Mouse (Mus musculus): ENCODE measurements around the gene Ybx2. TPM values are rescaled to one million over a fixed set of nuclear protein-coding genes. Genes with fewer than 3 reads are reported as not detected.

The Ybx2 gene
- total and polyA plus RNA-seq, 3 experiments: 16.7 to 64.2 (median 22.6) TPM

GRCm38 (mm10) chr11:69974907-69975306 lies 39.3 kb downstream of the Ybx2 start:
- Histone ChIP-seq H3K27ac (no peak overlapping the region), H3K79me2 (replicated peaks; ENCODE audit: control insufficient read depth, insufficient read depth, low read length) (no peaks in the 10 kb centered on the region), H3K4me1 (ENCODE audit: control insufficient read depth, insufficient read depth, low read length) (no peaks in the 10 kb centered on the region; the same call in 1 of the 2 replicates), H3K36me3 (ENCODE audit: control insufficient read depth, insufficient read depth, low read length) (peaks cover 3% of the 10 kb centered on the region), H3K4me3 (no peak overlapping the region), H3K27me3 (ENCODE audit: control insufficient read depth, insufficient read depth, low read length) (no peaks in the 10 kb centered on the region), H3K9ac (ENCODE audit: low read depth, low read length) (no peak overlapping the region)
- no peak for TF ChIP-seq EP300 (IDR thresholded peaks at IDR 0.05; ENCODE audit: insufficient read depth, low read depth, low read length)
- no peak for TF ChIP-seq CTCF (IDR thresholded peaks at IDR 0.05)
- no peak for TF ChIP-seq POLR2A (IDR thresholded peaks at IDR 0.05; ENCODE audit: insufficient read depth, low read depth, low read length)
- WGBS: 97% methylated on average over 2 of the region's 2 CpGs
- no peak for DNase-seq
- intact Hi-C loops (cut with DNase I): no loop called here

GRCm38 (mm10) chr11:69976271-69976670 lies 40.7 kb downstream of the Ybx2 start:
- H3K36me3 ChIP-seq (ENCODE audit: control insufficient read depth, insufficient read depth, low read length): peaks cover 3% of the 10 kb centered on the region

DNA sequence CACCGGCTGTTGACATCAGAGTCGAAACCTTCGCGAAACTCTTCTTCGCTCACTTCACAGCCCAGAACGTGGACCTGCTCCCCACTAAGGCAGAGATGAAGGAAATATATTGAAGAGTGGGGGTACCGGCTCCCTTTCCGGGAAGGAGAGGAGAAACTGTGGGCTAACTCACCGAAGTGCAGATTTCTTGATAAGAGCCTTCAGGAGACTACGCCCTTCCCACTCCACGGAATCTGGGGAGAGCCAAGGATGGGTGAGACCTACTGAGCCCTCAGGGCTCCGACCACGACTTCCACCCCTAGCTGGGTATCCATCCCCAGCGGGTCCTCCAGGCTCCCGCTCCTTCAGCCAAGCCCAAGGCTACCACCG lies 44.2 kb downstream of the Ybx2 start:
- intact Hi-C loops (cut with DNase I): loop anchor here (2.0 kb wide), 1 partner anchor 15 kb away; the partner anchor contains the start of gene Phf23
- Histone ChIP-seq H3K9ac (ENCODE audit: low read depth, low read length) (peak overlapping the region; percentile 62), H3K4me3 (peak overlapping the region; percentile 85), H3K36me3 (ENCODE audit: control insufficient read depth, insufficient read depth, low read length) (peaks cover 3% of the 10 kb centered on the region), H3K79me2 (replicated peaks; ENCODE audit: control insufficient read depth, insufficient read depth, low read length) (0 out of 2 replicates have a peak, but pooled peaks cover 1% of the 10 kb centered on the region), H3K4me1 (ENCODE audit: control insufficient read depth, insufficient read depth, low read length) (peaks cover 5% of the 10 kb centered on the region), H3K27me3 (ENCODE audit: control insufficient read depth, insufficient read depth, low read length) (no peaks in the 10 kb centered on the region), H3K27ac (peak overlapping the region; percentile 90)
- TF ChIP-seq POLR2A (IDR thresholded peaks at IDR 0.05; ENCODE audit: insufficient read depth, low read depth, low read length): no peak
- no peak for TF ChIP-seq CTCF (IDR thresholded peaks at IDR 0.05)
- TF ChIP-seq EP300 (IDR thresholded peaks at IDR 0.05; ENCODE audit: insufficient read depth, low read depth, low read length): no peak
- 3% methylated on average over 16 of the region's 16 CpGs for WGBS
- no peak for DNase-seq

More at GRCm38 (mm10) chr11:69976271-69976670, 40.7 kb downstream of the Ybx2 start:
- intact Hi-C loops (cut with DNase I): no loop called here
- Histone ChIP-seq H3K27ac (no peak overlapping the region), H3K79me2 (replicated peaks; ENCODE audit: control insufficient read depth, insufficient read depth, low read length) (0 out of 2 replicates have a peak, but pooled peaks cover 1% of the 10 kb centered on the region), H3K4me1 (ENCODE audit: control insufficient read depth, insufficient read depth, low read length) (no peaks in the 10 kb centered on the region; the same call in 1 of the 2 replicates), H3K9ac (ENCODE audit: low read depth, low read length) (no peak overlapping the region), H3K27me3 (ENCODE audit: control insufficient read depth, insufficient read depth, low read length) (no peaks in the 10 kb centered on the region), H3K4me3 (no peak overlapping the region)
- TF ChIP-seq EP300 (IDR thresholded peaks at IDR 0.05; ENCODE audit: insufficient read depth, low read depth, low read length) (no peak), POLR2A (IDR thresholded peaks at IDR 0.05; ENCODE audit: insufficient read depth, low read depth, low read length) (no peak), CTCF (IDR thresholded peaks at IDR 0.05) (no peak)
- 48% methylated on average over 4 of the region's 4 CpGs for WGBS
- DNase-seq: no peak

DNA sequence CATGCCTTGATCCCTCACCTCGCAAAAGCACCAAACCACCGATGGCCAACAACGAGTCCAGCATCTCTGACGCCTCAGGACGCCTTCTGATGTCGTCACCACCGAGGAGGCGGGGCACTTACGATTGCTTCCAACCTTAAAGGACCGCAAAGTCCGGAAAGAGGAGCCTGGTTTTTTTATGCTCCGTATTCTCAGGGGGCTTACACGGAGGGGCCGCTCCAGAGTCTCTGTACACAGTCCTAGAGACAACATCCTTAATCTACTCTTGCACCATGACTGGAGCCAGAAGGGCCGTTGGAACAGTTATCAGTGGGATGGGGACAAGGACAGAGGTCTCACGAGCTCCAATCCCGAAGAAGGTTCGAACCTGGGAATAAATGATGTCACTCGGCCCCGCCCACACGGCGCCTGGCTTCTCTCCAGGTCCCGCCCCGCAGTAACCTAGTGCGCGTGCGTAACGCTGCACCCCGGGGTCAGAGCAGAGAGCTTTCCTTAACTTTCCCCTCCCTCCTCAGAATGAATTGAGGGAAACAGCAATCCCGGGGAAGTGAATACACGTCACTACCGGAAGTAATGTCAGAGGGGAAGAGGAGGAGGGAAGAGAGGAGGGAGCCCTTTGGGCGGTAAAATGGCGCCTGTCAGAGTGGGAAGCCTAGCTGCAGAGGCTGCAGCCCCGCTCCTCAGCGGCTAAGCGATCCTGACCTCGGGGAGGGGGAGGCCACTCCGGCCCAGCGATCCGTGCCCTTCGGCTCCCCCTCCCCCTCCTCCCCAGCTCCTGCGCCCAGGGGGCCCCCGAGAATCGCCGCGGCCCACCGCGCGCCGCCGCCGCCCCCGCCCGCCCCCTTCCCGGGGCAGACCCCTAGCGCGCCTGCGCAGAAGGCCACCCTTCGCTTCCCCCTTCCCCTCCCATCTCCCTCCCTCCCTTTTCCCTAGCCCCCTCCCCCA lies 44.9 kb downstream of the Ybx2 start:
- Histone ChIP-seq H3K4me1 (ENCODE audit: control insufficient read depth, insufficient read depth, low read length) (peaks cover 5% of the 10 kb centered on the region), H3K79me2 (replicated peaks; ENCODE audit: control insufficient read depth, insufficient read depth, low read length) (0 out of 2 replicates have a peak, but pooled peaks cover 1% of the 10 kb centered on the region), H3K27me3 (ENCODE audit: control insufficient read depth, insufficient read depth, low read length) (no peaks in the 10 kb centered on the region), H3K36me3 (ENCODE audit: control insufficient read depth, insufficient read depth, low read length) (peaks cover 3% of the 10 kb centered on the region), H3K9ac (ENCODE audit: low read depth, low read length) (peak overlapping the region; percentile 91), H3K4me3 (peak overlapping the region; percentile 85), H3K27ac (peak overlapping the region; percentile 90)
- intact Hi-C loops (cut with DNase I): loop anchor here (2.0 kb wide), 1 partner anchor 14 kb away; the partner anchor contains the start of gene Phf23
- WGBS: under 1% methylated on average over 41 of the region's 60 CpGs
- DNase-seq: peak; percentile 97 to 99
- TF ChIP-seq EP300 (IDR thresholded peaks at IDR 0.05; ENCODE audit: insufficient read depth, low read depth, low read length) (peak; percentile 56; the same call in 1 of the 2 replicates), CTCF (IDR thresholded peaks at IDR 0.05) (no peak), POLR2A (IDR thresholded peaks at IDR 0.05; ENCODE audit: insufficient read depth, low read depth, low read length) (peak; percentile 88)

DNA sequence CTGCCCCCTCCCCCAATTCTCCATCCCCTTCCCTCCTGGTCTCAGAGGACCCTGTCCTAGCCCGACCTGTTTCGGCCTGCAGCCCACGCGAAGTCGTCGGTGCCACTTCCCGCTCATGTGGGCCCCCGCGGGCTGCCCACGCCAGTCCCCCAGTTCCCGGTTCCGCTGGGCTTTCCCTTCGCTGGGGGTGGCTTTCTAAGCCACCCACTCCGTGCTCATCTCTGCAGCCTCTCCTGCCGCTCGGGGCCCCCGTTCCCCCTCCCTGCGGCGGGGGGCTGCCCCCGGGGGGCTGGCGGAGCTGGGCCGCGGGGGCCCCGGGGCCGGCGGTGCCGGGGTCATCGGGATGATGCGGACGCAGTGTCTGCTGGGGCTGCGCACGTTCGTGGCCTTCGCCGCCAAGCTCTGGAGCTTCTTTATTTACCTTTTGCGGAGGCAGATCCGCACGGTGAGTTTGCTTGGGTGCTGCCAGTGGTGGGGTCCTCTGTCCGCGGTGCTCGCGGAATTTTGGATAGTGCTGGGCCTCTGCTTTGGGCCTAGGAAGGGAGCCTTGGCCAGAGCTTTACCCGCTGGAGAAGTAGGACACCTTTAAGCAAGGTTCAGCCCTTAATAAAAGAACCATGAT lies 45.7 kb downstream of the Ybx2 start, which contains the start of gene Ctdnep1:
TSS of gene Ctdnep1 (plus strand) at position 16 of the 622 bp plus-strand sequence.
- Histone ChIP-seq H3K4me3 (peak within 1 kb of the TSS; percentile 85), H3K79me2 (replicated peaks; ENCODE audit: control insufficient read depth, insufficient read depth, low read length) (0 out of 2 replicates have a peak, but pooled peaks cover 1% of the 10 kb centered on the region), H3K9ac (ENCODE audit: low read depth, low read length) (peak within 1 kb of the TSS; percentile 91), H3K27ac (peak within 1 kb of the TSS; percentile 90), H3K36me3 (ENCODE audit: control insufficient read depth, insufficient read depth, low read length) (peaks cover 3% of the 10 kb centered on the region), H3K27me3 (ENCODE audit: control insufficient read depth, insufficient read depth, low read length) (no peaks in the 10 kb centered on the region), H3K4me1 (ENCODE audit: control insufficient read depth, insufficient read depth, low read length) (peaks cover 5% of the 10 kb centered on the region)
- TF ChIP-seq CTCF (IDR thresholded peaks at IDR 0.05) (no peak), POLR2A (IDR thresholded peaks at IDR 0.05; ENCODE audit: insufficient read depth, low read depth, low read length) (no peak), EP300 (IDR thresholded peaks at IDR 0.05; ENCODE audit: insufficient read depth, low read depth, low read length) (no peak)
- intact Hi-C loops (cut with DNase I): loop anchor here (2.0 kb wide), 1 partner anchor 14 kb away; the partner anchor contains the start of gene Phf23
- no peak for DNase-seq
- WGBS: under 1% methylated on average over 41 of the region's 43 CpGs

All from heart, adult 2 months (tissue).